Mouse (Mus musculus): ENCODE data around the gene Emg1. TPM values are rescaled to one million over a fixed set of nuclear protein-coding genes. Genes with fewer than 3 reads are reported as not detected.
A peak's percentile ranks its signal among the peaks of the same experiment; 100 is the strongest.

Emg1 gene
- polyA plus RNA-seq, 1 experiment from 2014 or later = 93.9 TPM

GRCm38 (mm10) chr6:124746654-124747632 is 35.0 kb upstream of the Emg1 start:
- Histone ChIP-seq H3K4me3 (ENCODE audit: low read depth, low read length) (0 out of 2 replicates have a peak overlapping the region, but pooled peaks have one; percentile 59), H3K9ac (ENCODE audit: low read length) (peak overlapping the region; percentile 90; the same call in 1 of the 2 replicates), H3K36me3 (ENCODE audit: control insufficient read depth, insufficient read depth, low read length) (peaks cover 23% of the 10 kb centered on the region), H3K4me2 (replicated peaks; ENCODE audit: low read depth) (no peak overlapping the region), H3K27ac (replicated peaks) (no peak overlapping the region), H3K9me3 (ENCODE audit: control insufficient read depth, low read length) (no peaks in the 10 kb centered on the region), H3K4me1 (replicated peaks; ENCODE audit: control insufficient read depth, insufficient read depth) (no peaks in the 10 kb centered on the region; the same call in 1 of the 2 replicates), H3K27me3 (ENCODE audit: control insufficient read depth, insufficient read depth, low read length) (no peaks in the 10 kb centered on the region)
- DNase-seq (ENCODE audit: low spot score) (no peak), ATAC-seq (ENCODE audit: low FRiP score, low TSS enrichment) (no peak)
- no peak for TF ChIP-seq CTCF (IDR thresholded peaks at IDR 0.05; ENCODE audit: low read depth)
- 85% methylated on average over 7 of the region's 7 CpGs for WGBS

GRCm38 (mm10) chr6:124746296-124746605 is 34.3 kb upstream of the Emg1 start:
- no peak for ATAC-seq (ENCODE audit: low FRiP score, low TSS enrichment)
- H3K4me3 ChIP-seq (ENCODE audit: low read depth, low read length) = peak overlapping the region; percentile 59
- H3K9me3 ChIP-seq (ENCODE audit: control insufficient read depth, low read length) = no peaks in the 10 kb centered on the region
- WGBS = 26% methylated on average over 8 of the region's 8 CpGs
- TF ChIP-seq CTCF (IDR thresholded peaks at IDR 0.05; ENCODE audit: low read depth) = no peak
- TF ChIP-seq EP300 (optimal IDR thresholded peaks at IDR 0.05) = no peak
- no peaks in the 10 kb centered on the region for H3K27me3 ChIP-seq (ENCODE audit: control insufficient read depth, insufficient read depth, low read length)
- peak overlapping the region; percentile 100 for H3K4me2 ChIP-seq (replicated peaks; ENCODE audit: low read depth)
- peaks cover 23% of the 10 kb centered on the region for H3K36me3 ChIP-seq (ENCODE audit: control insufficient read depth, insufficient read depth, low read length)
- H3K9ac ChIP-seq (ENCODE audit: low read length) = peak overlapping the region; percentile 90
- H3K4me1 ChIP-seq (replicated peaks; ENCODE audit: control insufficient read depth, insufficient read depth) = no peaks in the 10 kb centered on the region; the same call in 1 of the 2 replicates
- no peak for DNase-seq (ENCODE audit: low spot score)
- H3K27ac ChIP-seq (replicated peaks) = peak overlapping the region; percentile 91

GRCm38 (mm10) chr6:124745490-124746295 is 33.7 kb upstream of the Emg1 start:
- DNase-seq (ENCODE audit: low spot score) (peak; percentile 97), ATAC-seq (ENCODE audit: low FRiP score, low TSS enrichment) (peak; percentile 85)
- H3K9ac ChIP-seq (ENCODE audit: low read length) = peak overlapping the region; percentile 90
- no peaks in the 10 kb centered on the region for H3K9me3 ChIP-seq (ENCODE audit: control insufficient read depth, low read length)
- H3K27ac ChIP-seq (replicated peaks) = peak overlapping the region; percentile 91
- H3K27me3 ChIP-seq (ENCODE audit: control insufficient read depth, insufficient read depth, low read length) = no peaks in the 10 kb centered on the region
- H3K36me3 ChIP-seq (ENCODE audit: control insufficient read depth, insufficient read depth, low read length) = peaks cover 23% of the 10 kb centered on the region
- H3K4me2 ChIP-seq (replicated peaks; ENCODE audit: low read depth) = peak overlapping the region; percentile 100
- H3K4me1 ChIP-seq (replicated peaks; ENCODE audit: control insufficient read depth, insufficient read depth) = no peaks in the 10 kb centered on the region; the same call in 1 of the 2 replicates
- TF ChIP-seq EP300 (optimal IDR thresholded peaks at IDR 0.05) = peak; percentile 80
- TF ChIP-seq CTCF (IDR thresholded peaks at IDR 0.05; ENCODE audit: low read depth) = peak; percentile 91
- 2% methylated on average over 75 of the region's 85 CpGs for WGBS
- peak overlapping the region; percentile 59 for H3K4me3 ChIP-seq (ENCODE audit: low read depth, low read length)

- TF ChIP-seq CTCF (IDR thresholded peaks at IDR 0.05; ENCODE audit: low read depth) (no peak), EP300 (optimal IDR thresholded peaks at IDR 0.05) (no peak)
- WGBS = 70% methylated on average over 26 of the region's 26 CpGs
- H3K4me1 ChIP-seq (replicated peaks; ENCODE audit: control insufficient read depth, insufficient read depth) = peaks cover 2% of the 10 kb centered on the region; the same call in 1 of the 2 replicates
- DNase-seq (ENCODE audit: low spot score) = no peak
- no peaks in the 10 kb centered on the region for H3K27me3 ChIP-seq (ENCODE audit: control insufficient read depth, insufficient read depth, low read length)
- peak; percentile 0; the same call in 1 of the 2 replicates for ATAC-seq (ENCODE audit: low FRiP score, low TSS enrichment)
- peak overlapping the region; percentile 100 for H3K4me2 ChIP-seq (replicated peaks; ENCODE audit: low read depth)
- H3K4me3 ChIP-seq (ENCODE audit: low read depth, low read length) = peak overlapping the region; percentile 59; the same call in 1 of the 2 replicates
- H3K36me3 ChIP-seq (ENCODE audit: control insufficient read depth, insufficient read depth, low read length) = peaks cover 22% of the 10 kb centered on the region
- H3K9ac ChIP-seq (ENCODE audit: low read length) = peak overlapping the region; percentile 48
- H3K9me3 ChIP-seq (ENCODE audit: control insufficient read depth, low read length) = no peaks in the 10 kb centered on the region
- H3K27ac ChIP-seq (replicated peaks) = peak overlapping the region; percentile 49
These were observed 32.9 kb upstream of the Emg1 start for GRCm38 (mm10) chr6:124744755-124745321.

- Histone ChIP-seq H3K36me3 (ENCODE audit: control insufficient read depth, insufficient read depth, low read length) (peaks cover 15% of the 10 kb centered on the region), H3K9me3 (ENCODE audit: control insufficient read depth, low read length) (no peaks in the 10 kb centered on the region), H3K4me1 (replicated peaks; ENCODE audit: control insufficient read depth, insufficient read depth) (peaks cover 3% of the 10 kb centered on the region; the same call in 1 of the 2 replicates), H3K27me3 (ENCODE audit: control insufficient read depth, insufficient read depth, low read length) (no peaks in the 10 kb centered on the region), H3K9ac (ENCODE audit: low read length) (0 out of 2 replicates have a peak overlapping the region, but pooled peaks have one; percentile 23), H3K4me2 (replicated peaks; ENCODE audit: low read depth) (no peak overlapping the region), H3K27ac (replicated peaks) (no peak overlapping the region), H3K4me3 (ENCODE audit: low read depth, low read length) (no peak overlapping the region)
- TF ChIP-seq EP300 (optimal IDR thresholded peaks at IDR 0.05) (no peak), CTCF (IDR thresholded peaks at IDR 0.05; ENCODE audit: low read depth) (no peak)
- 91% methylated on average over 8 of the region's 8 CpGs for WGBS
- ATAC-seq (ENCODE audit: low FRiP score, low TSS enrichment) (no peak), DNase-seq (ENCODE audit: low spot score) (no peak)
These were observed 31.7 kb upstream of the Emg1 start for GRCm38 (mm10) chr6:124743647-124744046.
